Mouse (Mus musculus) ES-E14 (cell line): Measurements from ENCODE around the gene Tcl1b2. TPM values are rescaled to one million over a fixed set of nuclear protein-coding genes. Genes with fewer than 3 reads are reported as not detected.
"Not testable (repeated sequence)": the region's sequence is repeated elsewhere in the genome, so short reads cannot be mapped to it uniquely, and the experiment has no call there.

Source experiments
- DNase-seq: peaks from one replicate; pipeline ENCODE4 v3.0.0-alpha.2; 2013; ENCODE audit warnings: low read depth, low spot score
- H3K27ac ChIP-seq: 2 replicates; pipeline ENCODE4 v1.5.1; 2012; ENCODE audit warnings: low read depth, mild to moderate bottlenecking, low read length, moderate library complexity, mixed read lengths; ENCODE audit not compliant: poor library complexity, insufficient read depth, severe bottlenecking
- H3K36me3 ChIP-seq: 2 replicates; pipeline ENCODE4 v1.6.1; 2012; ENCODE audit warnings: mild to moderate bottlenecking, low read length, moderate library complexity, mixed read lengths; ENCODE audit not compliant: control insufficient read depth, poor library complexity, insufficient read depth, severe bottlenecking
- H3K4me1 ChIP-seq, 2 experiments: fragments of 150-350 bp in 1 of 2; sonication (generic) in 1 of 2; 2 replicates each; pipeline ENCODE4 v1.6.1; 2012; ENCODE audit warnings: low read length in 2 of 2, mild to moderate bottlenecking in 1 of 2, mixed read lengths in 1 of 2; ENCODE audit not compliant: control insufficient read depth in 2 of 2, insufficient read depth in 2 of 2, poor library complexity in 1 of 2
- H3K4me3 ChIP-seq, 2 experiments: fragments of 150-350 bp in 1 of 2; sonication (generic) in 1 of 2; 2 replicates each; pipeline ENCODE4 v1.5.1; 2012; ENCODE audit warnings: low read length in 2 of 2, low read depth in 1 of 2, mild to moderate bottlenecking in 1 of 2, mixed read lengths in 1 of 2; ENCODE audit not compliant: insufficient read depth in 1 of 2, poor library complexity in 1 of 2, severe bottlenecking in 1 of 2
- H3K9ac ChIP-seq: 2 replicates; pipeline ENCODE4 v1.6.1; 2012; ENCODE audit warnings: low read depth, mild to moderate bottlenecking, low read length, mixed read lengths; ENCODE audit not compliant: poor library complexity, insufficient read depth, severe bottlenecking
- H3K9me3 ChIP-seq: fragments of 150-350 bp; sonication (generic); 2 replicates; pipeline ENCODE4 v1.6.1; 2012; ENCODE audit warnings: low read depth, mild to moderate bottlenecking, low read length; ENCODE audit not compliant: control insufficient read depth, insufficient read depth
- in situ Hi-C, 2 experiments: fragments of 600-800 bp; cut with MboI; formaldehyde crosslinking; loops; one replicate each; pipeline ENCODE4 v1.15.1; 2025; ENCODE audit warnings: low sequenced_read_pairs in 2 of 2, inconsistent platforms in 1 of 2; ENCODE audit not compliant: unreplicated experiment in 2 of 2
- total RNA-seq: library from RNA; depleted of rRNA; stranded (reverse); fragments of 300-350 nt; gene quantifications from 2 replicates; pipeline ENCODE4 v1.2.3, GENCODE M21; 2012; rRNA removed

Tcl1b2 gene
- total RNA-seq, 1 experiment = not detected

GRCm38 (mm10) chr12:105190743-105191142 lies 44.9 kb downstream of the Tcl1b2 start, which contains the start of gene Tcl1b3:
TSS of gene Tcl1b3 (plus strand) at chr12:105191043.
- H3K9me3 ChIP-seq, H3K4me3 ChIP-seq, H3K36me3 ChIP-seq, H3K27ac ChIP-seq, H3K9ac ChIP-seq, DNase-seq, H3K4me1 ChIP-seq, in situ Hi-C loops: not testable (repeated sequence)

GRCm38 (mm10) chr12:105199684-105200497 lies 54.1 kb downstream of the Tcl1b2 start:
- in situ Hi-C loops, H3K9ac ChIP-seq, H3K36me3 ChIP-seq, H3K9me3 ChIP-seq, H3K4me3 ChIP-seq, DNase-seq, H3K4me1 ChIP-seq, H3K27ac ChIP-seq: not testable (repeated sequence)

- H3K4me1 ChIP-seq, H3K9me3 ChIP-seq, H3K9ac ChIP-seq, DNase-seq, H3K36me3 ChIP-seq, in situ Hi-C loops, H3K4me3 ChIP-seq, H3K27ac ChIP-seq: not testable (repeated sequence)
Observed at GRCm38 (mm10) chr12:105201657-105202056, 55.8 kb downstream of the Tcl1b2 start, which contains the start of gene Tcl1b4. TSS of gene Tcl1b4 (plus strand) at chr12:105201957.

Other genes with a start within 250 kb of the Tcl1b2 start
- 1.5 and 2.4 TPM in 2 replicates for gene Syne3, start 136.2 kb upstream of the Tcl1b2 start, total RNA-seq
- gene Glrx5, start 113.3 kb upstream of the Tcl1b2 start, total RNA-seq = 34.2 and 39.4 TPM in 2 replicates
- gene Tcl1b1, start 13.7 kb downstream of the Tcl1b2 start, total RNA-seq = not detected in 2 replicates
- gene Tcl1b5, start 30.3 kb downstream of the Tcl1b2 start, total RNA-seq = not detected in 2 replicates
- gene Tcl1b3, start 45.0 kb downstream of the Tcl1b2 start, total RNA-seq = not detected in 2 replicates
- gene Tcl1b4, start 55.9 kb downstream of the Tcl1b2 start, total RNA-seq = not detected in 2 replicates
- 40.6 and 49.9 TPM in 2 replicates for gene Tcl1, start 76.8 kb downstream of the Tcl1b2 start, total RNA-seq
- gene Tunar, start 187.9 kb downstream of the Tcl1b2 start, total RNA-seq = 0.89 and 1.2 TPM in 2 replicates